Mouse (Mus musculus) MEL (cell line): ENCODE results near the gene Traf5. TPM values are rescaled to one million over a fixed set of nuclear protein-coding genes. Genes with fewer than 3 reads are reported as not detected.

Experiments used
- DNase-seq: peaks from one replicate; pipeline ENCODE4 v3.0.0; 2011; ENCODE audit warnings: low read depth, low spot score
- H3K27ac ChIP-seq: 2 replicates; pipeline ENCODE4 v1.5.1; 2012; ENCODE audit warnings: low read depth, mild to moderate bottlenecking, control low read depth, low read length, moderate library complexity; ENCODE audit not compliant: control insufficient read depth
- H3K27me3 ChIP-seq, 2 experiments: fragments of 150-350 bp in 1 of 2; sonication (generic) in 1 of 2; 2 replicates each; pipeline ENCODE4 v1.6.1; 2012; ENCODE audit warnings: low read length in 2 of 2, mild to moderate bottlenecking in 2 of 2, improper control_type of control experiment in 1 of 2, moderate library complexity in 1 of 2; ENCODE audit not compliant: insufficient read depth in 2 of 2, control insufficient read depth in 1 of 2
- H3K36me3 ChIP-seq, 2 experiments: 2 replicates each; pipeline ENCODE4 v1.6.1; 2012 to 2014; ENCODE audit warnings: low read length in 2 of 2, improper control_type of control experiment in 1 of 2, inconsistent platforms in 1 of 2, mild to moderate bottlenecking in 1 of 2; ENCODE audit not compliant: insufficient read depth in 2 of 2, control insufficient read depth in 1 of 2
- H3K4me1 ChIP-seq, 2 experiments: fragments of 150-350 bp in 1 of 2; sonication (generic) in 1 of 2; 2 replicates each; pipeline ENCODE4 v1.6.1; 2012; ENCODE audit warnings: low read length in 2 of 2, improper control_type of control experiment in 1 of 2, mild to moderate bottlenecking in 1 of 2; ENCODE audit not compliant: insufficient read depth in 2 of 2, control insufficient read depth in 1 of 2
- H3K4me3 ChIP-seq, 2 experiments: fragments of 150-350 bp in 1 of 2; sonication (generic) in 1 of 2; 2 replicates each; pipeline ENCODE4 v1.5.1; 2012; ENCODE audit warnings: low read depth in 2 of 2, low read length in 2 of 2, mild to moderate bottlenecking in 2 of 2, moderate library complexity in 2 of 2, control low read depth in 1 of 2, improper control_type of control experiment in 1 of 2; ENCODE audit not compliant: control insufficient read depth in 1 of 2, insufficient read depth in 1 of 2
- H3K79me2 ChIP-seq: 2 replicates; pipeline ENCODE4 v1.6.1; 2012; ENCODE audit warnings: mild to moderate bottlenecking, low read length, moderate library complexity; ENCODE audit not compliant: control insufficient read depth, poor library complexity, insufficient read depth
- H3K9ac ChIP-seq: 2 replicates; pipeline ENCODE4 v1.6.1; 2012; ENCODE audit warnings: low read depth, mild to moderate bottlenecking, control low read depth, low read length, moderate library complexity; ENCODE audit not compliant: control insufficient read depth, poor library complexity, severe bottlenecking
- H3K9me3 ChIP-seq: fragments of 150-350 bp; sonication (generic); replicated peaks from 2 replicates; pipeline ENCODE4 v1.6.1; 2012; ENCODE audit warnings: mild to moderate bottlenecking, low read length, improper control_type of control experiment, moderate library complexity; ENCODE audit not compliant: insufficient read depth
- CHD2 ChIP-seq: IDR thresholded peaks from 2 replicates; pipeline ENCODE4 v1.6.1; 2011; ENCODE audit warnings: low read length, improper control_type of control experiment
- CTCF ChIP-seq, 3 experiments: IDR thresholded peaks in 2 of 3; conservative IDR thresholded peaks in 1 of 3; 2 replicates each; pipeline ENCODE4 v1.5.1; 2011 to 2012; ENCODE audit warnings: low read length in 3 of 3, low read depth in 2 of 3, mild to moderate bottlenecking in 2 of 3, improper control_type of control experiment in 1 of 3, inconsistent platforms in 1 of 3, mixed read lengths in 1 of 3, moderate library complexity in 1 of 3; ENCODE audit not compliant: control insufficient read depth in 1 of 3, insufficient read depth in 1 of 3, poor library complexity in 1 of 3, severe bottlenecking in 1 of 3
- E2F4 ChIP-seq: IDR thresholded peaks from 2 replicates; pipeline ENCODE4 v1.6.1; 2011; ENCODE audit warnings: low read depth, low read length, improper control_type of control experiment, borderline replicate concordance
- ETS1 ChIP-seq: IDR thresholded peaks from 2 replicates; pipeline ENCODE4 v1.6.1; 2012; ENCODE audit warnings: low read depth, mild to moderate bottlenecking, inconsistent platforms, low read length, improper control_type of control experiment, moderate library complexity
- GABPA ChIP-seq: IDR thresholded peaks from 2 replicates; pipeline ENCODE4 v1.6.1; 2012; ENCODE audit warnings: low read depth, mild to moderate bottlenecking, inconsistent platforms, low read length, improper control_type of control experiment, moderate library complexity
- GATA1 ChIP-seq: IDR thresholded peaks from 2 replicates; pipeline ENCODE4 v1.6.1; 2011; ENCODE audit warnings: low read depth, low read length, improper control_type of control experiment
- JUND ChIP-seq: IDR thresholded peaks from 2 replicates; pipeline ENCODE4 v1.6.1; 2011; ENCODE audit warnings: low read depth, mild to moderate bottlenecking, improper control_type of control experiment, low read length
- KAT2A ChIP-seq: conservative IDR thresholded peaks from 2 replicates; pipeline ENCODE4 v1.6.1; 2012; ENCODE audit warnings: low read depth, low read length, improper control_type of control experiment, inconsistent platforms
- MEF2A ChIP-seq: IDR thresholded peaks from 2 replicates; pipeline ENCODE4 v1.6.1; 2014; ENCODE audit warnings: low read depth, mild to moderate bottlenecking, inconsistent platforms, low read length, improper control_type of control experiment; ENCODE audit not compliant: poor library complexity, insufficient replicate concordance, severe bottlenecking; ENCODE audit errors: extremely low read depth
- MXI1 ChIP-seq: IDR thresholded peaks from 2 replicates; pipeline ENCODE4 v1.6.1; 2011; ENCODE audit warnings: mild to moderate bottlenecking, low read depth, low read length, improper control_type of control experiment
- MYC ChIP-seq: IDR thresholded peaks from 2 replicates; pipeline ENCODE4 v1.6.1; 2011; ENCODE audit warnings: low read depth, mild to moderate bottlenecking, low read length, improper control_type of control experiment, moderate library complexity
- NELFE ChIP-seq: IDR thresholded peaks from 2 replicates; pipeline ENCODE4 v1.6.1; 2011; ENCODE audit warnings: low read depth, low read length, improper control_type of control experiment
- POLR2A ChIP-seq, 2 experiments: IDR thresholded peaks; 2 replicates each; pipeline ENCODE4 v1.6.1; 2011 to 2012; ENCODE audit warnings: low read length in 2 of 2, mild to moderate bottlenecking in 2 of 2, control low read depth in 1 of 2, improper control_type of control experiment in 1 of 2, low read depth in 1 of 2, moderate library complexity in 1 of 2; ENCODE audit not compliant: control insufficient read depth in 1 of 2, insufficient read depth in 1 of 2, poor library complexity in 1 of 2
- RAD21 ChIP-seq: IDR thresholded peaks from 2 replicates; pipeline ENCODE4 v1.6.1; 2011; ENCODE audit warnings: mild to moderate bottlenecking, low read depth, low read length, improper control_type of control experiment
- SIN3A ChIP-seq: IDR thresholded peaks from 2 replicates; pipeline ENCODE4 v1.6.1; 2012; ENCODE audit warnings: low read length, improper control_type of control experiment, inconsistent platforms
- SMC3 ChIP-seq: IDR thresholded peaks from 2 replicates; pipeline ENCODE4 v1.6.1; 2011; ENCODE audit warnings: low read depth, low read length, improper control_type of control experiment
- TAL1 ChIP-seq: IDR thresholded peaks from 2 replicates; pipeline ENCODE4 v1.6.1; 2012; ENCODE audit warnings: mild to moderate bottlenecking, inconsistent platforms, low read length, moderate library complexity, mixed read lengths
- TCF12 ChIP-seq: IDR thresholded peaks from 2 replicates; pipeline ENCODE4 v1.6.1; 2014; ENCODE audit warnings: low read depth, mild to moderate bottlenecking, inconsistent platforms, low read length, improper control_type of control experiment, moderate library complexity
- UBTF ChIP-seq: IDR thresholded peaks from 2 replicates; pipeline ENCODE4 v1.6.1; 2012; ENCODE audit warnings: low read depth, mild to moderate bottlenecking, inconsistent platforms, low read length, improper control_type of control experiment, moderate library complexity, borderline replicate concordance; ENCODE audit not compliant: insufficient read depth
- ZC3H11A ChIP-seq: IDR thresholded peaks from 2 replicates; pipeline ENCODE4 v1.6.1; 2012; ENCODE audit warnings: low read depth, mild to moderate bottlenecking, inconsistent platforms, low read length, improper control_type of control experiment
- ZNF384 ChIP-seq: IDR thresholded peaks from 2 replicates; pipeline ENCODE4 v1.6.1; 2012; ENCODE audit warnings: low read depth, mild to moderate bottlenecking, inconsistent platforms, low read length, improper control_type of control experiment
- polyA plus RNA-seq, 2 experiments: library from polyadenylated mRNA; stranded (reverse) in 1 of 2; unstranded in 1 of 2; fragments of >175 nt in 1 of 2; fragments of >200 nt in 1 of 2; gene quantifications; 2 replicates each; pipeline versions ENCODE4 v1.2.1 to v1.2.4; 2012; ENCODE audit warnings: low replicate concordance in 2 of 2, low read depth in 1 of 2; ENCODE audit not compliant: insufficient read length in 2 of 2, insufficient read depth in 1 of 2, missing spikeins in 1 of 2
- total RNA-seq: library from RNA; depleted of rRNA; stranded (reverse); fragments of 300-350 nt; gene quantifications from 2 replicates; pipeline ENCODE4 v1.2.3, GENCODE M21; 2012

Traf5 gene
- total and polyA plus RNA-seq, 3 experiments: 4.0 to 7.3 TPM; not detected in 1

DNA sequence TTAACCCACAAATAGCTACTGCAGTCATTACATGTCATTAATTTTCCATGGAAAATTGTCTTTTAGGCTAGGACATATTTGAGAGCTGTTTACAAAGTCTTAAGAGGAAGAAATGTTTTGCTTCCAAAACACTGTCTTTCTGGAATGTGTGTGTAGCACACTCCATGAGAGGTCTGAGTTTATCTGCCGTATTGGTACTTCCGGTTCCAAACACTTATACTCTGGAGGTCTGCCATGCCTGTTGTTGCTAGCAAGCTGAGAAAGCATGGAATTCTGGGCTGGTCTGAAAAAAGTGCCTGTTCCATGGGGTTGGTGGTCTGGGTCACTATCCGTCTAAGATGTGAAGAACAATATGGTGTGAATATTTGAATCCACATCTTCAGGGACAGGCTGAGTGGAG, 103.7 kb downstream of the Traf5 start:
- Histone ChIP-seq H3K79me2 (no peaks in the 10 kb centered on the region; the same call in 1 of the 2 replicates), H3K4me1 (peaks cover 0 to 6% of the 10 kb centered on the region in 2 experiments; a peak in 2 of 4 replicates), H3K9ac (0 out of 2 replicates have a peak overlapping the region, but pooled peaks have one; percentile 13), H3K36me3 (peaks cover 0 to 8% of the 10 kb centered on the region in 2 experiments; a peak in 2 of 4 replicates), H3K9me3 (no peaks in the 10 kb centered on the region), H3K4me3 (peak overlapping the region in 1 of 2 experiments; percentile 4; a peak in 2 of 4 replicates), H3K27me3 (no peaks in the 10 kb centered on the region), H3K27ac (0 out of 2 replicates have a peak overlapping the region, but pooled peaks have one; percentile 2)
- TF ChIP-seq GATA1 (peak; percentile 16; the same call in 1 of the 2 replicates), KAT2A (no peak)
- DNase-seq: peak; percentile 43

DNA sequence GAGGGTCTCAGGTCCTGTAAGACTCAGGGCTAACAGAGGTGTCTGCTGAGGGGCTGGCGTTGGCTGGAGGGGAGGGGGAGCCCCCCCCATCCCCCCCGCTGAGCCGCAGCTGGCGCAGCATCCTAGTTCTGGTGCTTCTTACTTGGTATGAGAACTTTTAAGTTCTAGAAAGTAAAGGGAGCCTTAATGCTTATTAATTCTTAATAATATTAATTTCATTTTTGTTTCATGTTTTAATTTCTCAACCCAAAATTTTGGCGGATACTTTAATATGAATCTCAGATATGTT, 104.9 kb downstream of the Traf5 start:
- Histone ChIP-seq H3K9ac (no peak overlapping the region), H3K4me1 (peaks cover 0 to 6% of the 10 kb centered on the region in 2 experiments; a peak in 2 of 4 replicates), H3K9me3 (no peaks in the 10 kb centered on the region), H3K4me3 (no peak overlapping the region), H3K79me2 (no peaks in the 10 kb centered on the region; the same call in 1 of the 2 replicates), H3K27ac (no peak overlapping the region), H3K27me3 (no peaks in the 10 kb centered on the region; a peak in 1 of 4 replicates), H3K36me3 (peaks cover 0 to 8% of the 10 kb centered on the region in 2 experiments; a peak in 2 of 4 replicates)
- no peak for TF ChIP-seq ZNF384
- TF ChIP-seq CHD2: no peak
- no peak for TF ChIP-seq GATA1
- no peak for TF ChIP-seq TAL1
- TF ChIP-seq TCF12: no peak
- TF ChIP-seq NELFE: no peak
- no peak for TF ChIP-seq CTCF (IDR thresholded peaks at IDR 0.05 in 2 of 3, conservative IDR thresholded peaks at IDR 0.05 in 1 of 3; ENCODE audit: control insufficient read depth in 1 of 3, insufficient read depth in 1 of 3, low read depth in 2 of 3, low read length in 3 of 3, poor library complexity in 1 of 3, severe bottlenecking in 1 of 3)
- no peak for TF ChIP-seq MXI1
- no peak for TF ChIP-seq E2F4
- no peak for TF ChIP-seq SMC3
- no peak for TF ChIP-seq POLR2A (IDR thresholded peaks at IDR 0.05; ENCODE audit: control insufficient read depth in 1 of 2, insufficient read depth in 1 of 2, low read depth in 1 of 2, low read length in 2 of 2, poor library complexity in 1 of 2)
- TF ChIP-seq RAD21: no peak
- TF ChIP-seq MYC: no peak
- DNase-seq: no peak

DNA sequence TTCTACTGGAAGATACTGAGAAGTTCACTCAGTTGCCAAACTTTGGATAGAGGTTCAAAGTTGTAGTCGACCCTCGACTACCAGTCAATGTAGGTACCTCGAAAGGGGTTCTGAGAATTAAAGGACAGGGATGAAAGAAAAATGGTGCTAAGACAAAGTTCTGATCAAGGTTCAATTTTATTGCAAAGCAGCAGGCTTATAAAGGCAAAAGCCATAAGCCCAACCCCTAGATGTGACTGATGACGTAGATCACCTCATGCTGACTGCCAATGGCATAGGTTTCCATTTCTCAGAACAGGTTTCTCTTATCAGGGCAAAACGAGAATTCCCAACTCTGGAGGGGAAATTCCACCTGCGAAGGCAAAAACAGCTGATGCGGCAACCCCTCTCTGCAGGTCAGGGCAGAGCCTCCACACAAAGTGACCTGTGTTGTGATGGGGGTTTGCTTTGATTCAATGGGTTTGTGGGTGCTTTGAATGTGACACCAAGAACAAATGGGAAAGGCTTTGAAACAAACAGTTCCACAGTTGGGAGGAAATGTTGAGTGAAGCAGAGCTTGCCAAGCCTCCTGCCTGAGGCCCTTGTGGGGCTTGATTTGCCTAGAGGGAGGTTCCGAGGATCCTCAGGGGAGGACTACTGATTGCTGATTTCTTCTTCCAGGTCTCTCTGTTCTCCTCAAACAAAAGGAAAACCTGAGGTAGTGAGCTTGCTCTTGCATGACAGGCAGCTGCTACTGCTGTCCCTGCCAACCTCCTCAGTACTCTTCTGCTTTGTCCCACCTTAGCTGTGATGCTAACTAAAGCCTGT, 105.5 kb downstream of the Traf5 start:
- H3K4me1 ChIP-seq: peaks cover 0 to 6% of the 10 kb centered on the region in 2 experiments; a peak in 2 of 4 replicates
- H3K27ac ChIP-seq: no peak overlapping the region
- H3K4me3 ChIP-seq: no peak overlapping the region
- TF ChIP-seq SIN3A: no peak
- no peak for TF ChIP-seq JUND
- TF ChIP-seq ZC3H11A: no peak
- no peak for TF ChIP-seq UBTF
- TF ChIP-seq GATA1: no peak
- no peak for TF ChIP-seq MEF2A
- no peak for TF ChIP-seq MYC
- TF ChIP-seq CTCF (IDR thresholded peaks at IDR 0.05 in 2 of 3, conservative IDR thresholded peaks at IDR 0.05 in 1 of 3; ENCODE audit: control insufficient read depth in 1 of 3, insufficient read depth in 1 of 3, low read depth in 2 of 3, low read length in 3 of 3, poor library complexity in 1 of 3, severe bottlenecking in 1 of 3): no peak
- no peak for TF ChIP-seq GABPA
- TF ChIP-seq KAT2A: no peak
- no peak for TF ChIP-seq SMC3
- no peak for TF ChIP-seq TCF12
- no peak for TF ChIP-seq ETS1
- no peak for TF ChIP-seq POLR2A (IDR thresholded peaks at IDR 0.05; ENCODE audit: control insufficient read depth in 1 of 2, insufficient read depth in 1 of 2, low read depth in 1 of 2, low read length in 2 of 2, poor library complexity in 1 of 2)
- peaks cover 0 to 8% of the 10 kb centered on the region in 2 experiments; a peak in 2 of 4 replicates for H3K36me3 ChIP-seq
- H3K9me3 ChIP-seq: no peaks in the 10 kb centered on the region
- DNase-seq: no peak
- H3K27me3 ChIP-seq: no peaks in the 10 kb centered on the region; a peak in 1 of 4 replicates
- H3K79me2 ChIP-seq: no peaks in the 10 kb centered on the region; the same call in 1 of the 2 replicates
- H3K9ac ChIP-seq: no peak overlapping the region
